Mouse (Mus musculus) liver, adult 2 months (tissue): ENCODE data around the gene Hoxc4.

Source experiments
- CTCF ChIP-seq: fragments of 200-500 bp; IDR thresholded peaks from 2 replicates; pipeline ENCODE4 v1.5.1; 2011; ENCODE audit warnings: low read depth, low read length, control low read depth
- POLR2A ChIP-seq: fragments of 200-500 bp; IDR thresholded peaks from 2 replicates; pipeline ENCODE4 v1.6.1; 2011; ENCODE audit warnings: low read length, control low read depth; ENCODE audit not compliant: insufficient read depth; ENCODE audit errors: extremely low read depth

DNA sequence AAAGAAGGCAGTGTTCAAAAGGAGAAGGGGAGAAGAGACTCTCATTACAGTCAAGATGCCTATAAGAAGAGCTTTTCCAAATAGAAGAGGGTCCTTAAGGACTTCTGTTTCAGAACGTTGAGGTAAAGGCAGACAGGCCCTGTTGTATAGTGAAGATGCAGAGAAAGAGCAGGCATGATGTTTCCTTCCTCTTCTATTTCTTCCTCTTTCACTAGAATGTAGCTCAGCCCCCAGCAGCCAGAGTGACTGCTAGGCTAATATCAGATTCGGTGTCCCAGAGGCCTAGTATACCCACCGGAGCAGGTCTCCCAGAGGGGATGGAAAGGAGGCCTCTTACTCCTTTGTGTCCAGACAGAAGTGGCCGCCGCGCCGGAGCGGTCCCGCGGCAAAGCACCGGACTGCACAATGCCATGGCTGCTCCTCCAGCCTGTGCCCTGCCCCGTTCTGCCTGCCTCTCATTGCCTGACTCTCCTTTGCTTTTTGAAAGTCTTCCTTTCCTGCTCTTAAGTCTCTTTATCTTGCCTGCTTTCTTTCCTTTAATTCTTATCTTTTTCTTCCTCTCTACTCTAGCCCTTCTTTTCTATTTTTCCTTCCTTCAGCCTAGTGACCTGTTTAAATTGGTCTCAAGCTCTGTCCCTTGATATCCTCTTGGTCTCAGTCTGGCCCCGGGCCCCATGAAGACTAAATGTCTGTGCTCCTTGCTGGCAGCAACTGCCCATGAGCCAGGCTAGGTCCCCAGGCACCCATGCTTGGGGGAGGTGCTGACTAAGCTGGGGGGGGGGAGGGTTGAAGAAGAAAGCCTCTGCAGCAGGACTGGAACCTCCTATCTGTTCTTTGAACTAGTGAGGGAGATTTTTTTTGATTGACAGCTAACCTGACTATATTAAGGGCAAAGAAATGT is 39.9 kb upstream of the Hoxc4 start:
- no peak for TF ChIP-seq CTCF
- no peak for TF ChIP-seq POLR2A
